ENCODE assay signal across 27 mouse cellular contexts in genomic region chr14:79672567-79672966, GRCm38 (mm10). TPM values are rescaled to one million over a fixed set of nuclear protein-coding genes. Genes with fewer than 3 reads are reported as not detected.
DNase-seq lines count a peak whose midpoint lies in the region; ATAC-seq lines count a peak whose summit lies in the region.
"Had no signal": no experiment of that assay in that cellular context is flagged by ENCODE, and none has a peak within 500 bp of the region (broad histone marks: within the 10 kb centered on the region; RNA-seq: fewer than 3 reads in every experiment).

No protein-coding gene starts in this region.

- WGBS in hindbrain, embryonic 11.5 days = 66% methylated on average over 5 of the region's 5 CpGs
- 46% methylated on average over 5 of the region's 5 CpGs for WGBS in hindbrain, embryonic 14.5 days
- 74% methylated on average over 5 of the region's 5 CpGs for WGBS in midbrain, embryonic 11.5 days
- 48% methylated on average over 5 of the region's 5 CpGs for WGBS in midbrain, embryonic 14.5 days
- 72% methylated on average over 5 of the region's 5 CpGs for WGBS in neural tube, embryonic 11.5 days

- H3K36me3 ChIP-seq in hindbrain, embryonic 11.5 days (ENCODE audit: control insufficient read depth, insufficient read depth, low read length) = no peaks in the 10 kb centered on the region
- no peaks in the 10 kb centered on the region for H3K36me3 ChIP-seq in hindbrain, embryonic 14.5 days (replicated peaks; ENCODE audit: control insufficient read depth, insufficient read depth)
- no peaks in the 10 kb centered on the region for H3K36me3 ChIP-seq in midbrain, embryonic 11.5 days (ENCODE audit: control insufficient read depth, insufficient read depth, low read length)
- H3K36me3 ChIP-seq in midbrain, embryonic 14.5 days (ENCODE audit: control insufficient read depth, insufficient read depth, low read length) = no peaks in the 10 kb centered on the region
- H3K36me3 ChIP-seq in neural tube, embryonic 11.5 days (ENCODE audit: control insufficient read depth, insufficient read depth, low read length) = no peaks in the 10 kb centered on the region
- H3K36me3 ChIP-seq: embryonic facial prominence, embryonic 13.5 days; forebrain, embryonic 15.5 days; heart, embryonic 12.5 days; heart, embryonic 15.5 days; hindbrain, embryonic 15.5 days; intestine, embryonic 15.5 days had no signal

- intact Hi-C loops in left cerebral cortex, postnatal 25 days (cut with DNase I) = no loop called here

- H3K4me3 ChIP-seq in hindbrain, embryonic 11.5 days (ENCODE audit: low read depth, low read length) = no peak overlapping the region
- H3K4me3 ChIP-seq in hindbrain, embryonic 14.5 days (replicated peaks; ENCODE audit: low read length) = no peak overlapping the region
- H3K4me3 ChIP-seq in midbrain, embryonic 11.5 days (ENCODE audit: low read depth, low read length) = no peak overlapping the region
- no peak overlapping the region for H3K4me3 ChIP-seq in midbrain, embryonic 14.5 days (replicated peaks; ENCODE audit: low read depth, low read length)
- no peak overlapping the region for H3K4me3 ChIP-seq in neural tube, embryonic 11.5 days (ENCODE audit: low read depth, low read length)
- H3K4me3 ChIP-seq: embryonic facial prominence, embryonic 13.5 days; forebrain, embryonic 15.5 days; heart, embryonic 12.5 days; heart, embryonic 15.5 days; hindbrain, embryonic 15.5 days; intestine, embryonic 15.5 days had no signal

- ATAC-seq in hindbrain, embryonic 11.5 days (ENCODE audit: low FRiP score) = peak; percentile 63
- ATAC-seq in hindbrain, embryonic 14.5 days (ENCODE audit: low FRiP score) = no peak
- ATAC-seq in midbrain, embryonic 11.5 days (ENCODE audit: low FRiP score) = peak; percentile 68
- no peak for ATAC-seq in midbrain, embryonic 14.5 days (ENCODE audit: low FRiP score, low TSS enrichment)
- 0 out of 2 replicates have a peak, but pooled peaks have one; percentile 30 for ATAC-seq in neural tube, embryonic 11.5 days (ENCODE audit: insufficient read depth, low FRiP score, low TSS enrichment)
- ATAC-seq: CD4-positive, CD25-positive, alpha-beta regulatory T cell, adult 4 months; forebrain, embryonic 15.5 days; intestine, embryonic 15.5 days had no signal

- peaks cover 2% of the 10 kb centered on the region; the same call in 1 of the 2 replicates for H3K27me3 ChIP-seq in hindbrain, embryonic 11.5 days (ENCODE audit: control insufficient read depth, insufficient read depth, low read length)
- no peaks in the 10 kb centered on the region for H3K27me3 ChIP-seq in hindbrain, embryonic 14.5 days (ENCODE audit: control insufficient read depth, insufficient read depth, low read length)
- no peaks in the 10 kb centered on the region for H3K27me3 ChIP-seq in midbrain, embryonic 11.5 days (ENCODE audit: control insufficient read depth, insufficient read depth, low read length)
- no peaks in the 10 kb centered on the region for H3K27me3 ChIP-seq in midbrain, embryonic 14.5 days (ENCODE audit: control insufficient read depth, insufficient read depth, low read length)
- no peaks in the 10 kb centered on the region for H3K27me3 ChIP-seq in neural tube, embryonic 11.5 days (ENCODE audit: control insufficient read depth, insufficient read depth, low read length)
- H3K27me3 ChIP-seq: embryonic facial prominence, embryonic 13.5 days; forebrain, embryonic 15.5 days; heart, embryonic 12.5 days; heart, embryonic 15.5 days; intestine, embryonic 15.5 days had no signal

- 0 out of 2 replicates have a peak overlapping the region, but pooled peaks have one; percentile 27 for H3K27ac ChIP-seq in hindbrain, embryonic 11.5 days (ENCODE audit: low read depth, low read length)
- H3K27ac ChIP-seq in hindbrain, embryonic 14.5 days = no peak overlapping the region
- no peak overlapping the region for H3K27ac ChIP-seq in midbrain, embryonic 11.5 days (ENCODE audit: low read depth, low read length)
- H3K27ac ChIP-seq in midbrain, embryonic 14.5 days (replicated peaks; ENCODE audit: low read depth, low read length) = no peak overlapping the region
- peak overlapping the region; percentile 17; the same call in 1 of the 2 replicates for H3K27ac ChIP-seq in neural tube, embryonic 11.5 days (ENCODE audit: low read depth, low read length)
- H3K27ac ChIP-seq: embryonic facial prominence, embryonic 13.5 days; forebrain, embryonic 15.5 days; heart, embryonic 15.5 days; hindbrain, embryonic 15.5 days; intestine, embryonic 15.5 days had no signal

- no peak overlapping the region for H3K9ac ChIP-seq in hindbrain, embryonic 11.5 days (ENCODE audit: low read depth, low read length)
- no peak overlapping the region for H3K9ac ChIP-seq in hindbrain, embryonic 14.5 days
- no peak overlapping the region for H3K9ac ChIP-seq in midbrain, embryonic 11.5 days (ENCODE audit: low read length)
- no peak overlapping the region for H3K9ac ChIP-seq in midbrain, embryonic 14.5 days (replicated peaks; ENCODE audit: low read length)
- no peak overlapping the region for H3K9ac ChIP-seq in neural tube, embryonic 11.5 days (ENCODE audit: low read length)
- H3K9ac ChIP-seq: embryonic facial prominence, embryonic 13.5 days; forebrain, embryonic 15.5 days; heart, embryonic 12.5 days; heart, embryonic 15.5 days; hindbrain, embryonic 15.5 days; intestine, embryonic 15.5 days had no signal

- no peak overlapping the region for H3K4me2 ChIP-seq in hindbrain, embryonic 11.5 days (replicated peaks; ENCODE audit: low read depth, low read length)
- H3K4me2 ChIP-seq in hindbrain, embryonic 14.5 days (replicated peaks) = no peak overlapping the region
- no peak overlapping the region for H3K4me2 ChIP-seq in midbrain, embryonic 11.5 days
- H3K4me2 ChIP-seq in midbrain, embryonic 14.5 days (ENCODE audit: low read length) = no peak overlapping the region
- no peak overlapping the region for H3K4me2 ChIP-seq in neural tube, embryonic 11.5 days (ENCODE audit: low read depth)
- H3K4me2 ChIP-seq: embryonic facial prominence, embryonic 13.5 days; forebrain, embryonic 15.5 days; heart, embryonic 12.5 days; heart, embryonic 15.5 days; hindbrain, embryonic 15.5 days; intestine, embryonic 15.5 days had no signal

- H3K4me1 ChIP-seq in hindbrain, embryonic 11.5 days (replicated peaks; ENCODE audit: control insufficient read depth, insufficient read depth, low read length) = 0 out of 2 replicates have a peak, but pooled peaks cover 2% of the 10 kb centered on the region
- peaks cover 19% of the 10 kb centered on the region for H3K4me1 ChIP-seq in hindbrain, embryonic 14.5 days (replicated peaks; ENCODE audit: control insufficient read depth, insufficient read depth, low read length)
- H3K4me1 ChIP-seq in midbrain, embryonic 11.5 days (ENCODE audit: control insufficient read depth, insufficient read depth, low read length) = peaks cover 23% of the 10 kb centered on the region
- H3K4me1 ChIP-seq in midbrain, embryonic 14.5 days (ENCODE audit: control insufficient read depth, insufficient read depth, low read length) = peaks cover 7% of the 10 kb centered on the region
- H3K4me1 ChIP-seq in neural tube, embryonic 11.5 days (ENCODE audit: control insufficient read depth, insufficient read depth, low read length) = peaks cover 11% of the 10 kb centered on the region; the same call in 1 of the 2 replicates
- H3K4me1 ChIP-seq: intestine, embryonic 15.5 days had no signal

- DNase-seq in hindbrain, embryonic 11.5 days (ENCODE audit: low spot score) = no peak
- no peak for DNase-seq in hindbrain, embryonic 14.5 days (ENCODE audit: low spot score)
- peak; percentile 85 for DNase-seq in midbrain, embryonic 11.5 days (ENCODE audit: low spot score, missing footprints)
- no peak for DNase-seq in midbrain, embryonic 14.5 days
- no peak for DNase-seq in neural tube, embryonic 11.5 days (ENCODE audit: low spot score)
- no peak for DNase-seq in neural tube, embryonic 10.5 days (ENCODE audit: extremely low spot score, low spot score)
- no peak for DNase-seq in left cerebral cortex, postnatal 25 days (ENCODE audit: low spot score in 2 of 2)
- DNase-seq: adrenal gland, adult 2 months; adrenal gland, postnatal 14 days; cerebellum, adult 11 months; cerebellum, adult 2 months; cerebellum, adult 9-11 months; cerebellum, postnatal 25 days; gastrocnemius, postnatal 25 days; heart, adult 18-20 months; heart, postnatal 36 days had no signal

- no peaks in the 10 kb centered on the region for H3K9me3 ChIP-seq in hindbrain, embryonic 11.5 days (ENCODE audit: control insufficient read depth, low read length)
- no peaks in the 10 kb centered on the region for H3K9me3 ChIP-seq in hindbrain, embryonic 14.5 days (ENCODE audit: control insufficient read depth, low read length)
- no peaks in the 10 kb centered on the region for H3K9me3 ChIP-seq in midbrain, embryonic 11.5 days (ENCODE audit: control insufficient read depth, low read length)
- H3K9me3 ChIP-seq in midbrain, embryonic 14.5 days (ENCODE audit: control insufficient read depth, low read length) = no peaks in the 10 kb centered on the region
- H3K9me3 ChIP-seq in neural tube, embryonic 11.5 days (ENCODE audit: control insufficient read depth, low read length) = no peaks in the 10 kb centered on the region
- H3K9me3 ChIP-seq: embryonic facial prominence, embryonic 13.5 days; forebrain, embryonic 15.5 days; heart, embryonic 15.5 days; hindbrain, embryonic 15.5 days; intestine, embryonic 15.5 days had no signal

RNA-seq across cellular contexts. Expression of gene Cnmd, which starts 10.6 kb away (rescaled TPM):
- polyA plus RNA-seq in hindbrain, embryonic 11.5 days (2014; fragmentation: Nextera tagmentation; extraction: Ambion mirVana) = 20.0 and 20.9 TPM in 2 replicates
- 2.6 and 4.2 TPM in 2 replicates for polyA plus RNA-seq in hindbrain, embryonic 14.5 days (2014; fragmentation: Nextera tagmentation; extraction: Ambion mirVana)
- 8.0 TPM in 2 replicates for polyA plus RNA-seq in midbrain, embryonic 11.5 days (2014; fragmentation: Nextera tagmentation; extraction: Ambion mirVana)
- 1.8 and 2.2 TPM in 2 replicates for polyA plus RNA-seq in midbrain, embryonic 14.5 days (2014; fragmentation: Nextera tagmentation; extraction: Ambion mirVana)
- polyA plus RNA-seq in neural tube, embryonic 11.5 days (2014; fragmentation: Nextera tagmentation; extraction: Ambion mirVana) = 13.3 and 15.3 TPM in 2 replicates
- total RNA-seq in left cerebral cortex, postnatal 25 days (2021) = 1 to 10 TPM in 1 of 2 experiments, under 1 TPM in 1; 0.87 to 1.1 TPM
- total RNA-seq: common myeloid progenitor, adult 5-6 weeks; heart, postnatal 10 days; MEL had no signal
- polyA plus RNA-seq: adrenal gland, adult 2 months; C2C12; CD4-positive, CD25-positive, alpha-beta regulatory T cell, adult 4 months had no signal

Comparison
In these comparisons a context has a peak if more than half of its experiments do, and no peak if none do; other contexts are left out.
1. ATAC-seq: peak in hindbrain, embryonic 11.5 days (single experiment), midbrain, embryonic 11.5 days (single experiment) and neural tube, embryonic 11.5 days (single experiment); none in hindbrain, embryonic 14.5 days (single experiment) and midbrain, embryonic 14.5 days (single experiment).
2. H3K27ac ChIP-seq: peak in hindbrain, embryonic 11.5 days (single experiment) and neural tube, embryonic 11.5 days (single experiment); none in hindbrain, embryonic 14.5 days (single experiment), midbrain, embryonic 11.5 days (single experiment) and midbrain, embryonic 14.5 days (single experiment).